ENCODE assay signal across 8 mouse cellular contexts in genomic region chr11:61760518-61760917, GRCm38 (mm10). TPM values are rescaled to one million over a fixed set of nuclear protein-coding genes. Genes with fewer than 3 reads are reported as not detected.
DNase-seq lines count a peak whose midpoint lies in the region; ATAC-seq and TF ChIP-seq lines count a peak whose summit lies in the region.

No protein-coding gene starts in this region.

- peak overlapping the region; percentile 88 for H3K4me3 ChIP-seq in gastrocnemius, adult 2 months
- peak overlapping the region; percentile 51 for H3K4me3 ChIP-seq in hindbrain, embryonic 14.5 days (replicated peaks; ENCODE audit: low read length)

- intact Hi-C loops in gastrocnemius, adult 2 months (cut with DNase I): no loop called here

- no peaks in the 10 kb centered on the region for H3K27me3 ChIP-seq in hindbrain, embryonic 14.5 days (ENCODE audit: control insufficient read depth, insufficient read depth, low read length)

- H3K36me3 ChIP-seq in hindbrain, embryonic 14.5 days (replicated peaks; ENCODE audit: control insufficient read depth, insufficient read depth): peaks cover 18% of the 10 kb centered on the region

- ATAC-seq in hindbrain, embryonic 14.5 days (ENCODE audit: low FRiP score): no peak
- ATAC-seq in megakaryocyte-erythroid progenitor cell, adult 5-6 weeks (replicated peaks; ENCODE audit: low FRiP score, low TSS enrichment, poor library complexity, severe bottlenecking): peak; percentile 52; the same call in 1 of the 2 replicates

- no peak overlapping the region for H3K27ac ChIP-seq in gastrocnemius, adult 2 months
- no peak overlapping the region for H3K27ac ChIP-seq in hindbrain, embryonic 14.5 days

- H3K9ac ChIP-seq in hindbrain, embryonic 14.5 days: 0 out of 2 replicates have a peak overlapping the region, but pooled peaks have one; percentile 66

- no peak for DNase-seq in gastrocnemius, adult 2 months
- no peak for DNase-seq in gastrocnemius, adult 18-20 months (ENCODE audit: low spot score)
- DNase-seq in 3T3-L1 (ENCODE audit: low read depth, low spot score): peak; percentile 61
- peak; percentile 15 for DNase-seq in brain, embryonic 14.5 days (ENCODE audit: low read depth)
- no peak for DNase-seq in hindbrain, embryonic 14.5 days (ENCODE audit: low spot score)
- DNase-seq in thymus, postnatal 14 days: peak; percentile 49
- DNase-seq in ovary, postnatal 10 days (ENCODE audit: low spot score): no peak

- no peak for TF ChIP-seq CTCF in gastrocnemius, adult 2 months (IDR thresholded peaks at IDR 0.05)
- peak; percentile 3; the same call in 1 of the 2 replicates for TF ChIP-seq CTCF in brain, embryonic 14.5 days (IDR thresholded peaks at IDR 0.05; ENCODE audit: borderline replicate concordance, extremely low read depth, insufficient read depth, insufficient read length)

- WGBS in hindbrain, embryonic 14.5 days: 75% methylated on average over 5 of the region's 5 CpGs

- H3K4me1 ChIP-seq in hindbrain, embryonic 14.5 days (replicated peaks; ENCODE audit: control insufficient read depth, insufficient read depth, low read length): peaks cover 14% of the 10 kb centered on the region

- peak overlapping the region; percentile 79 for H3K4me2 ChIP-seq in hindbrain, embryonic 14.5 days (replicated peaks)

- no peaks in the 10 kb centered on the region for H3K9me3 ChIP-seq in hindbrain, embryonic 14.5 days (ENCODE audit: control insufficient read depth, low read length)

- no peak for TF ChIP-seq POLR2A in brain, embryonic 14.5 days (IDR thresholded peaks at IDR 0.05; ENCODE audit: borderline replicate concordance, extremely low read depth, insufficient read depth, insufficient read length, poor library complexity, severe bottlenecking)

RNA-seq across cellular contexts. Expression of gene Prpsap2, which starts 1.4 kb away (rescaled TPM):
- 1 to 10 TPM; 4.4 to 4.5 TPM for total RNA-seq in gastrocnemius, adult 2 months (2021)
- 1 to 10 TPM; 4.6 to 5.0 TPM for total RNA-seq in gastrocnemius, adult 18-20 months (2021)
- 54.3 and 68.5 TPM in 2 replicates for polyA plus RNA-seq in brain, embryonic 14.5 days (2012; rRNA removed)
- 44.7 and 47.0 TPM in 2 replicates for polyA plus RNA-seq in hindbrain, embryonic 14.5 days (2014; fragmentation: Nextera tagmentation; extraction: Ambion mirVana)
- 17.9 and 27.7 TPM in 2 replicates for total RNA-seq in megakaryocyte-erythroid progenitor cell, adult 5-6 weeks (2014; fragmentation: Nextera tagmentation)
- 29.4 and 31.8 TPM in 2 replicates for total RNA-seq in megakaryocyte-erythroid progenitor cell, adult 5-6 weeks (2017)

RNA-seq across cellular contexts. Expression of gene Slc5a10, which starts 39.9 kb away (rescaled TPM):
- total RNA-seq in gastrocnemius, adult 2 months (2021): not detected
- not detected for total RNA-seq in gastrocnemius, adult 18-20 months (2021)
- polyA plus RNA-seq in brain, embryonic 14.5 days (2012; rRNA removed): 0.04 and 0.11 TPM in 2 replicates
- polyA plus RNA-seq in hindbrain, embryonic 14.5 days (2014; fragmentation: Nextera tagmentation; extraction: Ambion mirVana): not detected in 2 replicates
- not detected in 2 replicates for total RNA-seq in megakaryocyte-erythroid progenitor cell, adult 5-6 weeks (2014; fragmentation: Nextera tagmentation)
- total RNA-seq in megakaryocyte-erythroid progenitor cell, adult 5-6 weeks (2017): not detected in 2 replicates

Comparison
In these comparisons a context has a peak if more than half of its experiments do, and no peak if none do; other contexts are left out.
1. DNase-seq: peak in 3T3-L1 (single experiment), brain, embryonic 14.5 days (single experiment) and thymus, postnatal 14 days (single experiment); none in gastrocnemius, adult 2 months (single experiment), gastrocnemius, adult 18-20 months (single experiment), hindbrain, embryonic 14.5 days (single experiment) and ovary, postnatal 10 days (single experiment).